Mouse (Mus musculus) heart, embryonic 14.5 days (tissue): ENCODE results near the gene Slain1. TPM values are rescaled to one million over a fixed set of nuclear protein-coding genes. Genes with fewer than 3 reads are reported as not detected.

Experiments
- ATAC-seq: fragments of 200-750 bp; cut with Nextera tagmentation; 2 replicates; pipeline ENCODE4 v1.8.0; 2017; ENCODE audit warnings: low read depth, moderate TSS enrichment; ENCODE audit not compliant: insufficient number of reproducible peaks, insufficient read depth, low FRiP score
- H3K27ac ChIP-seq, 2 experiments: fragments of 200-500 bp in 1 of 2; fragments of 300-500 bp in 1 of 2; sonication (generic) in 1 of 2; replicated peaks in 1 of 2; 2 replicates each; pipeline ENCODE4 v1.5.1; 2012 to 2014; ENCODE audit warnings: low read depth in 2 of 2, low read length in 2 of 2, control low read depth in 1 of 2, mild to moderate bottlenecking in 1 of 2, mixed read lengths in 1 of 2; ENCODE audit not compliant: control insufficient read depth in 1 of 2, insufficient read depth in 1 of 2
- H3K27me3 ChIP-seq: fragments of 300-500 bp; sonication (generic); 2 replicates; pipeline ENCODE4 v1.6.1; 2014; ENCODE audit warnings: mild to moderate bottlenecking, low read length, control low read depth; ENCODE audit not compliant: control insufficient read depth, insufficient read depth
- H3K36me3 ChIP-seq: fragments of 300-500 bp; sonication (generic); 2 replicates; pipeline ENCODE4 v1.6.1; 2014; ENCODE audit warnings: mild to moderate bottlenecking, control low read depth, low read length, mixed read lengths; ENCODE audit not compliant: control insufficient read depth, insufficient read depth
- H3K4me1 ChIP-seq, 2 experiments: fragments of 200-500 bp in 1 of 2; fragments of 300-500 bp in 1 of 2; sonication (generic) in 1 of 2; 2 replicates each; pipeline ENCODE4 v1.6.1; 2012 to 2014; ENCODE audit warnings: low read length in 2 of 2, control low read depth in 1 of 2, mixed read lengths in 1 of 2; ENCODE audit not compliant: control insufficient read depth in 2 of 2, insufficient read depth in 2 of 2
- H3K4me2 ChIP-seq: fragments of 300-500 bp; sonication (generic); 2 replicates; pipeline ENCODE4 v1.6.1; 2014; ENCODE audit warnings: mild to moderate bottlenecking, low read length
- H3K4me3 ChIP-seq, 2 experiments: fragments of 200-500 bp in 1 of 2; fragments of 300-500 bp in 1 of 2; sonication (generic) in 1 of 2; 2 replicates each; pipeline ENCODE4 v1.5.1; 2012 to 2014; ENCODE audit warnings: low read length in 2 of 2, mild to moderate bottlenecking in 2 of 2, control low read depth in 1 of 2, low read depth in 1 of 2, moderate library complexity in 1 of 2; ENCODE audit not compliant: control insufficient read depth in 1 of 2, insufficient read depth in 1 of 2
- H3K9ac ChIP-seq: fragments of 300-500 bp; sonication (generic); 2 replicates; pipeline ENCODE4 v1.6.1; 2014; ENCODE audit warnings: mild to moderate bottlenecking, low read length
- H3K9me3 ChIP-seq: fragments of 300-500 bp; sonication (generic); 2 replicates; pipeline ENCODE4 v1.6.1; 2016; ENCODE audit warnings: low read length, control low read depth; ENCODE audit not compliant: control insufficient read depth
- WGBS: fragments of 180-500 bp; shearing (Covaris S2); extraction: QIAGEN DNeasy Blood & Tissue Kit; methylation state at CpG from one replicate; pipeline ENCODE4 v1.1.7; 2014; 5-methylcytosine and 5-hydroxymethylcytosine counted together
- polyA plus RNA-seq: library from polyadenylated mRNA; unstranded; fragments of >200 nt; fragmentation: Nextera tagmentation; extraction: Ambion mirVana; gene quantifications from 2 replicates; pipeline ENCODE4 v1.2.1, GENCODE M21; 2014

Slain1 gene
- polyA plus RNA-seq, 1 experiment from 2014 or later = 0.70 TPM

DNA sequence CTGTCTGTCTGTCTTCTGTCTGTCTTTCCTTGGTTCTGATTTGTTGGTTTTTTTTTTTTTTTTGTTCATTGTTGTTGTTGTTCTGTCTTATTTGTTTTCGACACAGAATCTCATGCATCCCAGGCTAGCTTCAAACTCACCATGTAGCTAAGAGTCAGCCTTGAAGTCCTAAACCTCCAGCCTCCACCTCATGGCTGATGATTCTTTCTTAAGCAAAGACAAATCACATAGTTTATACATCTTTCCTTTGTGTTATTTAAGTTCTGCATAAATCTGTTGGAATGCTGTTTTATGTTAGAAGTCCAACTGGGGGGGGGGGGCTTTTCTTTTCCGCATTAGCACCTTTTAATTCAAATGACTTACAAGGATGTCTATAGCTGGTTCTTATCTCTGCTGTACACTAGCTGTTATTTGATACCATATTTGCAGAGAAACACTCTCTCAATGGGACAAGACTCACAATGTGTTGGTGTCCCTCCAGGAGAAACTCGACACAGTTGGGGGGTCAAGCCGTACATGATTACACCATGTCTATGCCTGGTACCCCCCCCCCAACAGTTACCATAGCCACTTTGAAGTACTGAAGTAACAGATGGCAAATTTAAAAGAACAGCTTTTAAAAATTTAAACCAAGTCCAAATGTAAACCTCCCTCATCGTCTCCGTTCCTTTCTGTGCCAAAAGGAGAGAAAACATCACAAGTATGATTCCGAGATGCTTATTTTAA, 20.2 kb upstream of the Slain1 start:
- Histone ChIP-seq H3K4me3 (no peak overlapping the region), H3K4me2 (no peak overlapping the region), H3K36me3 (no peaks in the 10 kb centered on the region), H3K27me3 (no peaks in the 10 kb centered on the region), H3K9ac (no peak overlapping the region), H3K4me1 (no peaks in the 10 kb centered on the region), H3K9me3 (no peaks in the 10 kb centered on the region; the same call in 1 of the 2 replicates), H3K27ac (no peak overlapping the region)
- ATAC-seq = no peak
- 86% methylated on average over 7 of the region's 7 CpGs for WGBS

- Histone ChIP-seq H3K36me3 (no peaks in the 10 kb centered on the region), H3K27me3 (no peaks in the 10 kb centered on the region), H3K27ac (no peak overlapping the region), H3K4me2 (no peak overlapping the region), H3K9me3 (no peaks in the 10 kb centered on the region; the same call in 1 of the 2 replicates), H3K4me3 (no peak overlapping the region), H3K4me1 (no peaks in the 10 kb centered on the region), H3K9ac (no peak overlapping the region)
- WGBS = 78% methylated on average over 8 of the region's 8 CpGs
- no peak for ATAC-seq
Observed at GRCm38 (mm10) chr14:103630545-103630944, 19.5 kb upstream of the Slain1 start.

GRCm38 (mm10) chr14:103643933-103644332, 6.1 kb upstream of the Slain1 start:
- Histone ChIP-seq H3K4me2 (no peak overlapping the region), H3K9me3 (no peaks in the 10 kb centered on the region), H3K4me3 (no peak overlapping the region), H3K36me3 (no peaks in the 10 kb centered on the region), H3K27ac (no peak overlapping the region), H3K27me3 (peaks cover 4% of the 10 kb centered on the region; the same call in 1 of the 2 replicates), H3K9ac (no peak overlapping the region), H3K4me1 (no peaks in the 10 kb centered on the region)
- WGBS = 70% methylated on average over 3 of the region's 3 CpGs
- no peak for ATAC-seq

- H3K27ac ChIP-seq = no peak overlapping the region
- no peak overlapping the region for H3K4me2 ChIP-seq
- no peaks in the 10 kb centered on the region for H3K9me3 ChIP-seq
- 76% methylated on average over 2 of the region's 2 CpGs for WGBS
- ATAC-seq = no peak
- no peak overlapping the region for H3K9ac ChIP-seq
- H3K36me3 ChIP-seq = no peaks in the 10 kb centered on the region
- peaks cover 28% of the 10 kb centered on the region for H3K27me3 ChIP-seq
- no peak overlapping the region for H3K4me3 ChIP-seq
- peaks cover 0 to 2% of the 10 kb centered on the region in 2 experiments; a peak in 2 of 4 replicates for H3K4me1 ChIP-seq
Observed at GRCm38 (mm10) chr14:103647981-103648380, 2.0 kb upstream of the Slain1 start.

GRCm38 (mm10) chr14:103648623-103649255, 1.3 kb upstream of the Slain1 start:
- Histone ChIP-seq H3K9ac (no peak overlapping the region), H3K4me3 (no peak overlapping the region), H3K9me3 (no peaks in the 10 kb centered on the region), H3K4me2 (no peak overlapping the region), H3K27ac (no peak overlapping the region), H3K27me3 (peaks cover 28% of the 10 kb centered on the region), H3K4me1 (peaks cover 0 to 2% of the 10 kb centered on the region in 2 experiments; a peak in 2 of 4 replicates), H3K36me3 (no peaks in the 10 kb centered on the region)
- ATAC-seq = no peak
- WGBS = 44% methylated on average over 12 of the region's 12 CpGs

- Histone ChIP-seq H3K27me3 (peaks cover 28% of the 10 kb centered on the region), H3K4me1 (peaks cover 0 to 2% of the 10 kb centered on the region in 2 experiments; a peak in 2 of 4 replicates), H3K4me3 (peak overlapping the region in 1 of 2 experiments; percentile 65; a peak in 1 of 4 replicates), H3K9me3 (no peaks in the 10 kb centered on the region), H3K27ac (no peak overlapping the region), H3K9ac (no peak overlapping the region), H3K36me3 (no peaks in the 10 kb centered on the region), H3K4me2 (peak overlapping the region; percentile 99; the same call in 1 of the 2 replicates)
- ATAC-seq = no peak
- WGBS = 57% methylated on average over 4 of the region's 4 CpGs
Observed at GRCm38 (mm10) chr14:103649302-103649701, 726 bp upstream of the Slain1 start.

DNA sequence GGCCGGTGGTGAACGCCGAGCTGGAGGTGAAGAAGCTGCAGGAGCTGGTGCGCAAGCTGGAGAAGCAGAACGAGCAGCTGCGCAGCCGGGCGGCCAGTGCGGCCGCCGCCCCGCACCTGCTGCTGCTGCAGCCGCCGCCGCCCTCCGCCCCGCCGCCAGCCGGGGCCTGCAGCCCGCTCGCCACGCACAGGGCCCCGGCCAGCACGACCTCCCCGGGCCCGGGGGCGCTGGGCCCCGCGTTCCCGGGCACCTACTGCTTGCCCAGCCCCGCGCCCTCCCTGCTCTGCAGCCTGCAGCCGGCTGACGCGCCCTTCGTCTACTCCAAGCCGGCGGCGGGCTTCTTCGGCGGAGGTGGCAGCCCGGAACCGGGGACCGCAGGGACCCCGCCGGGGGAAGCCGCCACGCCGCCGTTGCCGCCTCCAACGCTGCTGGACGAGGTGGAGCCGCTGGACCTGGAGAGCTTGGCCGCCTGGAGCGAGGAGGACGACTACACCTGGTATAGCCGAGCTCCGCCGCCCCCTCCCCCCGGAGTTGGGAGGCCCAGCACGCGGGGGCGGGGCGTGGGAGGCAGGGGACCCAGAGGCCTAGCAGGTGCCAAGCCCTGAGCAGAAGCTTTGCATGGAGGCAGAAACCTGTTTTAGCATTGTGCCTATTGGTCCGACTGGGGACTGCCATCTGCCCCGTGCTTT, 529 bp downstream of the Slain1 start:
- ATAC-seq = peak; percentile 53

More for the DNA sequence above, 529 bp downstream of the Slain1 start:
- Histone ChIP-seq H3K4me3 (peak overlapping the region; percentile 65 to 78), H3K9ac (peak overlapping the region; percentile 69), H3K27me3 (peaks cover 28% of the 10 kb centered on the region), H3K27ac (no peak overlapping the region), H3K4me1 (peaks cover 0 to 2% of the 10 kb centered on the region in 2 experiments; a peak in 2 of 4 replicates), H3K4me2 (peak overlapping the region; percentile 99), H3K9me3 (no peaks in the 10 kb centered on the region), H3K36me3 (no peaks in the 10 kb centered on the region)
- 0% methylated on average over 58 of the region's 67 CpGs for WGBS
